Comparison of ENCODE assay signal across 26 mouse cellular contexts in genomic region chr5:37783306-37783705, GRCm38 (mm10). TPM values are rescaled to one million over a fixed set of nuclear protein-coding genes. Genes with fewer than 3 reads are reported as not detected.
A peak's percentile ranks its signal among the peaks of the same experiment; 100 is the strongest.
DNase-seq lines count a peak whose midpoint lies in the region; ATAC-seq lines count a peak whose summit lies in the region.
"Had no signal": no experiment of that assay in that cellular context is flagged by ENCODE, and none has a peak within 500 bp of the region (broad histone marks: within the 10 kb centered on the region; RNA-seq: fewer than 3 reads in every experiment).

No protein-coding gene starts in this region.

- peak; percentile 21 for DNase-seq in embryonic facial prominence, embryonic 11.5 days (ENCODE audit: low spot score)
- no peak for DNase-seq in embryonic facial prominence, embryonic 10.5 days (ENCODE audit: low spot score)
- DNase-seq in left cerebral cortex, postnatal 10 days (ENCODE audit: extremely low spot score in 1 of 2, low spot score in 2 of 2): peak; percentile 32 to 38
- DNase-seq in left cerebral cortex, postnatal 25 days (ENCODE audit: low spot score in 2 of 2): no peak
- DNase-seq in embryonic facial prominence, embryonic 14.5 days (ENCODE audit: low spot score): peak; percentile 61
- DNase-seq in layer of hippocampus, adult 9-11 months: peak; percentile 19
- DNase-seq in thymus, postnatal 10 days (ENCODE audit: low spot score in 2 of 2): no peak
- DNase-seq in adrenal gland, adult 8-10 months: no peak
- DNase-seq: adrenal gland, postnatal 25 days; cerebellum, adult 11-12 months; cerebellum, postnatal 36 days; gastrocnemius, postnatal 14 days; kidney, adult 11 months; lung, adult 2 months; lung, postnatal 36 days; retina, postnatal 1 day; thymus, postnatal 36 days had no signal

- 59% methylated on average over 8 of the region's 8 CpGs for WGBS in embryonic facial prominence, embryonic 11.5 days
- WGBS in embryonic facial prominence, embryonic 10.5 days: 59% methylated on average over 8 of the region's 8 CpGs
- WGBS in embryonic facial prominence, embryonic 14.5 days: 38% methylated on average over 8 of the region's 8 CpGs

- H3K9me3 ChIP-seq in embryonic facial prominence, embryonic 11.5 days (replicated peaks; ENCODE audit: control insufficient read depth, low read length): no peaks in the 10 kb centered on the region
- no peaks in the 10 kb centered on the region for H3K9me3 ChIP-seq in embryonic facial prominence, embryonic 10.5 days
- no peaks in the 10 kb centered on the region for H3K9me3 ChIP-seq in embryonic facial prominence, embryonic 14.5 days (ENCODE audit: control insufficient read depth, low read length)
- H3K9me3 ChIP-seq: limb, embryonic 12.5 days; liver, embryonic 12.5 days had no signal

- no peak overlapping the region for H3K4me3 ChIP-seq in embryonic facial prominence, embryonic 11.5 days (ENCODE audit: low read depth, low read length)
- H3K4me3 ChIP-seq in embryonic facial prominence, embryonic 10.5 days: no peak overlapping the region
- no peak overlapping the region for H3K4me3 ChIP-seq in embryonic facial prominence, embryonic 14.5 days (ENCODE audit: low read depth, low read length)
- H3K4me3 ChIP-seq: erythroblast, embryonic 14.5 days; limb, embryonic 12.5 days; liver, embryonic 12.5 days had no signal

- H3K4me2 ChIP-seq in embryonic facial prominence, embryonic 11.5 days (ENCODE audit: low read depth, low read length): no peak overlapping the region
- no peak overlapping the region for H3K4me2 ChIP-seq in embryonic facial prominence, embryonic 14.5 days (ENCODE audit: low read depth, low read length)
- H3K4me2 ChIP-seq: limb, embryonic 12.5 days; liver, embryonic 12.5 days had no signal

- no peaks in the 10 kb centered on the region for H3K36me3 ChIP-seq in embryonic facial prominence, embryonic 11.5 days (replicated peaks; ENCODE audit: control insufficient read depth, insufficient read depth, low read depth, low read length)
- H3K36me3 ChIP-seq in embryonic facial prominence, embryonic 10.5 days (replicated peaks): no peaks in the 10 kb centered on the region
- H3K36me3 ChIP-seq in embryonic facial prominence, embryonic 14.5 days (ENCODE audit: control insufficient read depth, insufficient read depth, low read length): no peaks in the 10 kb centered on the region
- H3K36me3 ChIP-seq: G1E; limb, embryonic 12.5 days; liver, embryonic 12.5 days had no signal

- no peak for ATAC-seq in embryonic facial prominence, embryonic 11.5 days (replicated peaks; ENCODE audit: insufficient number of reproducible peaks, low FRiP score, low TSS enrichment, low read depth)
- no peak; the same call in 1 of the 2 replicates for ATAC-seq in embryonic facial prominence, embryonic 14.5 days (ENCODE audit: low read depth)
- ATAC-seq: liver, embryonic 12.5 days; midbrain, embryonic 16.5 days had no signal

- H3K27ac ChIP-seq in embryonic facial prominence, embryonic 11.5 days (replicated peaks; ENCODE audit: low read depth, low read length): no peak overlapping the region
- H3K27ac ChIP-seq in embryonic facial prominence, embryonic 10.5 days (replicated peaks): no peak overlapping the region
- H3K27ac ChIP-seq in embryonic facial prominence, embryonic 14.5 days (replicated peaks; ENCODE audit: low read depth, low read length): no peak overlapping the region
- H3K27ac ChIP-seq: kidney, postnatal 0 days; limb, embryonic 12.5 days; liver, embryonic 12.5 days had no signal

- no peaks in the 10 kb centered on the region for H3K4me1 ChIP-seq in embryonic facial prominence, embryonic 11.5 days (ENCODE audit: control insufficient read depth, insufficient read depth, low read length)
- H3K4me1 ChIP-seq in embryonic facial prominence, embryonic 10.5 days: peaks cover 11% of the 10 kb centered on the region
- no peaks in the 10 kb centered on the region for H3K4me1 ChIP-seq in embryonic facial prominence, embryonic 14.5 days (ENCODE audit: control insufficient read depth, insufficient read depth, low read length)
- H3K4me1 ChIP-seq: liver, embryonic 12.5 days had no signal

- no peaks in the 10 kb centered on the region for H3K27me3 ChIP-seq in embryonic facial prominence, embryonic 11.5 days (ENCODE audit: control insufficient read depth, insufficient read depth, low read length)
- no peaks in the 10 kb centered on the region for H3K27me3 ChIP-seq in embryonic facial prominence, embryonic 10.5 days (replicated peaks; ENCODE audit: low read depth, poor library complexity, severe bottlenecking)
- H3K27me3 ChIP-seq in embryonic facial prominence, embryonic 14.5 days (replicated peaks; ENCODE audit: control insufficient read depth, insufficient read depth, low read length): no peaks in the 10 kb centered on the region
- H3K27me3 ChIP-seq: liver, embryonic 12.5 days had no signal

- intact Hi-C loops in left cerebral cortex, postnatal 10 days (cut with DNase I): no loop called here
- intact Hi-C loops in left cerebral cortex, postnatal 25 days (cut with DNase I): no loop called here

- no peak overlapping the region for H3K9ac ChIP-seq in embryonic facial prominence, embryonic 11.5 days (replicated peaks; ENCODE audit: low read length)
- no peak overlapping the region for H3K9ac ChIP-seq in embryonic facial prominence, embryonic 14.5 days (ENCODE audit: low read depth, low read length)
- H3K9ac ChIP-seq: limb, embryonic 12.5 days; liver, embryonic 12.5 days had no signal

RNA-seq across cellular contexts. Expression of gene Msx1, which starts 41.1 kb away (rescaled TPM):
- polyA plus RNA-seq in embryonic facial prominence, embryonic 11.5 days (2014; fragmentation: Nextera tagmentation; extraction: Ambion mirVana): 330 and 367 TPM in 2 replicates
- polyA plus RNA-seq in embryonic facial prominence, embryonic 10.5 days (2016; fragmentation: Nextera tagmentation; extraction: Ambion mirVana): 333 and 362 TPM in 2 replicates
- 1 to 10 TPM; 2.6 to 3.4 TPM for total RNA-seq in left cerebral cortex, postnatal 10 days (2021)
- 1 to 10 TPM; 3.5 to 4.2 TPM for total RNA-seq in left cerebral cortex, postnatal 25 days (2021)
- 73.2 and 82.9 TPM in 2 replicates for polyA plus RNA-seq in embryonic facial prominence, embryonic 14.5 days (2014; fragmentation: Nextera tagmentation; extraction: Ambion mirVana)
- total RNA-seq in adrenal gland, adult 8-10 months (2022): 1 to 10 TPM; 1.2 to 3.7 (median 2.3) TPM
- total RNA-seq: G1E; hematopoietic stem cell, adult 5-6 weeks; megakaryocyte-erythroid progenitor cell, adult 5-6 weeks had no signal
- polyA plus RNA-seq: erythroblast, embryonic 14.5 days; G1E; testis, adult 2 months had no signal

RNA-seq across cellular contexts. Expression of gene Cytl1, which starts 48.0 kb away (rescaled TPM):
- polyA plus RNA-seq in embryonic facial prominence, embryonic 11.5 days (2014; fragmentation: Nextera tagmentation; extraction: Ambion mirVana): 1.0 and 1.2 TPM in 2 replicates
- 0.41 TPM in 2 replicates for polyA plus RNA-seq in embryonic facial prominence, embryonic 10.5 days (2016; fragmentation: Nextera tagmentation; extraction: Ambion mirVana)
- total RNA-seq in left cerebral cortex, postnatal 10 days (2021): under 1 TPM in 1 of 2 experiments, not detected in 1; 0.36 TPM
- 1 to 10 TPM; 1.2 to 1.3 TPM for total RNA-seq in left cerebral cortex, postnatal 25 days (2021)
- polyA plus RNA-seq in embryonic facial prominence, embryonic 14.5 days (2014; fragmentation: Nextera tagmentation; extraction: Ambion mirVana): 46.5 and 77.8 TPM in 2 replicates
- 1 to 10 TPM; 1.3 to 2.6 (median 2.6) TPM for total RNA-seq in adrenal gland, adult 8-10 months (2022)
- total RNA-seq: G1E; hematopoietic stem cell, adult 5-6 weeks; megakaryocyte-erythroid progenitor cell, adult 5-6 weeks had no signal
- polyA plus RNA-seq: erythroblast, embryonic 14.5 days; G1E; liver, embryonic 12.5 days had no signal

Comparison
In these comparisons a context has a peak if more than half of its experiments do, and no peak if none do; other contexts are left out.
1. DNase-seq: peak in embryonic facial prominence, embryonic 11.5 days (single experiment), left cerebral cortex, postnatal 10 days (2 of 2), embryonic facial prominence, embryonic 14.5 days (single experiment) and layer of hippocampus, adult 9-11 months (single experiment); none in embryonic facial prominence, embryonic 10.5 days (single experiment), left cerebral cortex, postnatal 25 days (0 of 2), thymus, postnatal 10 days (0 of 2) and adrenal gland, adult 8-10 months (single experiment).